Mouse (Mus musculus): ENCODE data around the gene Mrpl27. TPM values are rescaled to one million over a fixed set of nuclear protein-coding genes. Genes with fewer than 3 reads are reported as not detected.

Gene Mrpl27
- polyA plus RNA-seq, 1 experiment from 2014 or later, result 128 TPM

GRCm38 (mm10) chr11:94699399-94699798 lies 45.8 kb downstream of the Mrpl27 start:
- Histone ChIP-seq H3K4me3 (ENCODE audit: low read depth, low read length) (no peak overlapping the region), H3K27me3 (ENCODE audit: control insufficient read depth, insufficient read depth, low read length) (peaks cover 3% of the 10 kb centered on the region; the same call in 1 of the 2 replicates), H3K4me2 (no peak overlapping the region), H3K9ac (ENCODE audit: low read depth, low read length) (no peak overlapping the region), H3K9me3 (replicated peaks; ENCODE audit: control insufficient read depth, low read length) (no peaks in the 10 kb centered on the region), H3K36me3 (ENCODE audit: control insufficient read depth, insufficient read depth, low read length) (no peaks in the 10 kb centered on the region), H3K4me1 (ENCODE audit: control insufficient read depth, insufficient read depth, low read length) (peaks cover 3% of the 10 kb centered on the region; the same call in 1 of the 2 replicates), H3K27ac (ENCODE audit: low read depth, low read length) (no peak overlapping the region)
- ATAC-seq (replicated peaks; ENCODE audit: insufficient number of reproducible peaks, low FRiP score, low TSS enrichment), result no peak
- WGBS (ENCODE audit: insufficient replicate concordance), result 87% methylated on average over 3 of the region's 3 CpGs

GRCm38 (mm10) chr11:94701401-94702215 lies 48.0 kb downstream of the Mrpl27 start:
- Histone ChIP-seq H3K36me3 (ENCODE audit: control insufficient read depth, insufficient read depth, low read length) (no peaks in the 10 kb centered on the region), H3K4me1 (ENCODE audit: control insufficient read depth, insufficient read depth, low read length) (peaks cover 3% of the 10 kb centered on the region; the same call in 1 of the 2 replicates), H3K9ac (ENCODE audit: low read depth, low read length) (no peak overlapping the region), H3K4me3 (ENCODE audit: low read depth, low read length) (no peak overlapping the region), H3K4me2 (no peak overlapping the region), H3K9me3 (replicated peaks; ENCODE audit: control insufficient read depth, low read length) (no peaks in the 10 kb centered on the region), H3K27me3 (ENCODE audit: control insufficient read depth, insufficient read depth, low read length) (peaks cover 3% of the 10 kb centered on the region; the same call in 1 of the 2 replicates), H3K27ac (ENCODE audit: low read depth, low read length) (no peak overlapping the region)
- WGBS (ENCODE audit: insufficient replicate concordance), result 60% methylated on average over 27 of the region's 27 CpGs
- no peak for ATAC-seq (replicated peaks; ENCODE audit: insufficient number of reproducible peaks, low FRiP score, low TSS enrichment)

DNA sequence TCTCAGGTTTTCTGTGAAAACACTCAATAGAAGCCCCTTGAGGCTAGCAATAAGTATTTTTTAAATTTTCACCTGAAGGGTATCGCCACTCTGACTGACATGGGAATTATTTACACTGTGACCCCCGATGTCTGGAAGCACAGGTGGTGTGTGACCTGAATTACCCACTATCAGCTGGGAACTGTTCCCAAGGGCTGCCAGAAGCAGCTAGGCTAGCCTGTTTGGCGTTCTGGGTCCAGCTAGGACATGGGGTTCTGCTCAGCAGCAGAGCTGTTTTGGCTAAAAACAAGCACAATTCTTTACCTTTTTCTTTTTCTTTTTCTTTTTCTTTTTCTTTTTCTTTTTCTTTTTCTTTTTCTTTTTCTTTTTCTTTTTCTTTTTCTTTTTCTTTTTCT lies 48.6 kb downstream of the Mrpl27 start:
- no peaks in the 10 kb centered on the region for H3K36me3 ChIP-seq (ENCODE audit: control insufficient read depth, insufficient read depth, low read length)
- H3K4me2 ChIP-seq, result no peak overlapping the region
- no peak overlapping the region for H3K9ac ChIP-seq (ENCODE audit: low read depth, low read length)
- no peak overlapping the region for H3K27ac ChIP-seq (ENCODE audit: low read depth, low read length)
- peaks cover 3% of the 10 kb centered on the region; the same call in 1 of the 2 replicates for H3K4me1 ChIP-seq (ENCODE audit: control insufficient read depth, insufficient read depth, low read length)
- WGBS (ENCODE audit: insufficient replicate concordance), result 67% methylated on average over 3 of the region's 3 CpGs
- no peak for ATAC-seq (replicated peaks; ENCODE audit: insufficient number of reproducible peaks, low FRiP score, low TSS enrichment)
- H3K27me3 ChIP-seq (ENCODE audit: control insufficient read depth, insufficient read depth, low read length), result peaks cover 3% of the 10 kb centered on the region; the same call in 1 of the 2 replicates
- no peaks in the 10 kb centered on the region for H3K9me3 ChIP-seq (replicated peaks; ENCODE audit: control insufficient read depth, low read length)
- H3K4me3 ChIP-seq (ENCODE audit: low read depth, low read length), result no peak overlapping the region

DNA sequence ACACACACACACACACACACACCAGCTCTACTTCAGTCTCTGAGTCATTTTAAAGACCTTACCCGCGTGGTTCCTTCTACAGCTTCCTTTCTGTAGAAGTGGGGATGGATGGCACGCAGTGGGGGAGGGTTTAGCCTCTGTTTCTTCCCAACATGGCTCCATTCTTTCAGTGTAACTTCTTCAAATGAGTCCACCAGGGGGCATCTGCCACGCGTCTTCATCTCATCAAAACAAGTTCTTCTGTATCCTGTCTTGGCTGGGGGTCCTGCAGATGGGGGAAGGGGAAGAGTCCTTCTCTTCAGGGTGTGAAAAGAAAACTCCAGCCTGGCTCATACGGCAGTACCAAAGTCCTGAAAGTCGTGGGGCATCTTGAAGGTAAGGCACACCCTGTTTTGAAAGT lies 50.5 kb downstream of the Mrpl27 start:
- peaks cover 3% of the 10 kb centered on the region; the same call in 1 of the 2 replicates for H3K4me1 ChIP-seq (ENCODE audit: control insufficient read depth, insufficient read depth, low read length)
- WGBS (ENCODE audit: insufficient replicate concordance), result 41% methylated on average over 7 of the region's 7 CpGs
- H3K27me3 ChIP-seq (ENCODE audit: control insufficient read depth, insufficient read depth, low read length), result peaks cover 3% of the 10 kb centered on the region; the same call in 1 of the 2 replicates
- ATAC-seq (replicated peaks; ENCODE audit: insufficient number of reproducible peaks, low FRiP score, low TSS enrichment), result no peak
- no peak overlapping the region for H3K4me3 ChIP-seq (ENCODE audit: low read depth, low read length)
- H3K9ac ChIP-seq (ENCODE audit: low read depth, low read length), result no peak overlapping the region
- H3K9me3 ChIP-seq (replicated peaks; ENCODE audit: control insufficient read depth, low read length), result no peaks in the 10 kb centered on the region
- H3K36me3 ChIP-seq (ENCODE audit: control insufficient read depth, insufficient read depth, low read length), result no peaks in the 10 kb centered on the region
- H3K4me2 ChIP-seq, result no peak overlapping the region
- H3K27ac ChIP-seq (ENCODE audit: low read depth, low read length), result no peak overlapping the region

DNA sequence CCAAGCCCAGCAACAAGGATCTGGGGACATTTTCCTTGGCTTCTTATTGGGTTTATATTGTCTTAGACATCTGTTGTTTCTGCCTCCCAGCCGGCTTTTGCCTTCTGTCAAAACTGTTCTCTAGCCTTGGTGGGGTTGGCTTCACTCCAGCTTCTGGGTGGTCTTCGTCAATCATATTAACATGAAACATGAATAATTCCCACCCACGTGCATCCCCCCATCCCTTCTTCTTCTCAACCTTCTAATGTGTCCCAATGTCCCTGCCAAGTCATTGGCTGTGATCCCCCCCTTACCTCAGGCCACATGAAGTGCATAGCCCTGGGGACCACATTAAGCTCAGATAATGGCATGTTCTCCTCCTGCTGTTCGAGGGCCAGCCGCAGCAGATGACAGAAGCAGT lies 50.9 kb downstream of the Mrpl27 start, which contains the start of gene Gm11541:
Gene Gm11541, minus strand, starts transcription at position 28 of the 400 bp plus-strand sequence.
- WGBS (ENCODE audit: insufficient replicate concordance), result 71% methylated on average over 5 of the region's 5 CpGs

More for the DNA sequence above, 50.9 kb downstream of the Mrpl27 start, which contains the start of gene Gm11541:
- no peak within 1 kb of the TSS for H3K27ac ChIP-seq (ENCODE audit: low read depth, low read length)
- no peak for ATAC-seq (replicated peaks; ENCODE audit: insufficient number of reproducible peaks, low FRiP score, low TSS enrichment)
- H3K4me3 ChIP-seq (ENCODE audit: low read depth, low read length), result no peak within 1 kb of the TSS
- H3K9ac ChIP-seq (ENCODE audit: low read depth, low read length), result no peak within 1 kb of the TSS
- H3K36me3 ChIP-seq (ENCODE audit: control insufficient read depth, insufficient read depth, low read length), result no peaks in the 10 kb centered on the region
- H3K9me3 ChIP-seq (replicated peaks; ENCODE audit: control insufficient read depth, low read length), result no peaks in the 10 kb centered on the region
- peaks cover 3% of the 10 kb centered on the region; the same call in 1 of the 2 replicates for H3K27me3 ChIP-seq (ENCODE audit: control insufficient read depth, insufficient read depth, low read length)
- H3K4me1 ChIP-seq (ENCODE audit: control insufficient read depth, insufficient read depth, low read length), result peaks cover 3% of the 10 kb centered on the region; the same call in 1 of the 2 replicates
- H3K4me2 ChIP-seq, result no peak within 1 kb of the TSS

Other genes with a start within 250 kb of the Mrpl27 start
- gene Cacna1g, start 179.6 kb upstream of the Mrpl27 start, polyA plus RNA-seq (2014; fragmentation: Nextera tagmentation; extraction: Ambion mirVana), result 2.7 and 4.3 TPM in 2 replicates
- 0.15 TPM in 1 of 2 replicates, not detected in the other for gene Spata20, start 167.6 kb upstream of the Mrpl27 start, polyA plus RNA-seq (2014; fragmentation: Nextera tagmentation; extraction: Ambion mirVana)
- 8.2 and 9.1 TPM in 2 replicates for gene Epn3, start 153.8 kb upstream of the Mrpl27 start, polyA plus RNA-seq (2014; fragmentation: Nextera tagmentation; extraction: Ambion mirVana)
- 9.1 and 9.9 TPM in 2 replicates for gene Mycbpap, start 132.0 kb upstream of the Mrpl27 start, polyA plus RNA-seq (2014; fragmentation: Nextera tagmentation; extraction: Ambion mirVana)
- 2.6 and 4.6 TPM in 2 replicates for gene Rsad1, start 104.5 kb upstream of the Mrpl27 start, polyA plus RNA-seq (2014; fragmentation: Nextera tagmentation; extraction: Ambion mirVana)
- 0.21 TPM in 1 of 2 replicates, not detected in the other for gene Chad, start 88.7 kb upstream of the Mrpl27 start, polyA plus RNA-seq (2014; fragmentation: Nextera tagmentation; extraction: Ambion mirVana)
- 4.3 and 4.7 TPM in 2 replicates for gene Acsf2, start 51.9 kb upstream of the Mrpl27 start, polyA plus RNA-seq (2014; fragmentation: Nextera tagmentation; extraction: Ambion mirVana)
- 137 and 170 TPM in 2 replicates for gene Lrrc59, start 24.0 kb upstream of the Mrpl27 start, polyA plus RNA-seq (2014; fragmentation: Nextera tagmentation; extraction: Ambion mirVana)
- gene Eme1, start 197 bp downstream of the Mrpl27 start, polyA plus RNA-seq (2014; fragmentation: Nextera tagmentation; extraction: Ambion mirVana), result 17.5 and 17.9 TPM in 2 replicates
- 9.0 and 11.9 TPM in 2 replicates for gene Xylt2, start 23.7 kb downstream of the Mrpl27 start, polyA plus RNA-seq (2014; fragmentation: Nextera tagmentation; extraction: Ambion mirVana)
- not detected in 2 replicates for gene Gm11541, start 50.7 kb downstream of the Mrpl27 start, polyA plus RNA-seq (2014; fragmentation: Nextera tagmentation; extraction: Ambion mirVana)
- gene Cdc34b, start 88.0 kb downstream of the Mrpl27 start, polyA plus RNA-seq (2014; fragmentation: Nextera tagmentation; extraction: Ambion mirVana), result 0.13 TPM in 1 of 2 replicates, not detected in the other
- gene Tmem92, start 128.9 kb downstream of the Mrpl27 start, polyA plus RNA-seq (2014; fragmentation: Nextera tagmentation; extraction: Ambion mirVana), result not detected in 2 replicates